Mouse (Mus musculus): ENCODE data around the gene Slc35b1.

Slc35b1 gene

GRCm38 (mm10) chr11:95384319-95384972 is at the start of gene Slc35b1:
Slc35b1 (plus strand) TSS chr11:95384692.
- peak; percentile 95 for DNase-seq

GRCm38 (mm10) chr11:95336568-95337128 is 47.8 kb upstream of the Slc35b1 start, which contains the start of gene Fam117a:
Fam117a (plus strand) TSS chr11:95337018.
- peak; percentile 76 for DNase-seq

- DNase-seq, result peak; percentile 39
These were observed 47.2 kb upstream of the Slc35b1 start for GRCm38 (mm10) chr11:95337129-95337813.

- DNase-seq, result no peak
These were observed 46.6 kb upstream of the Slc35b1 start for GRCm38 (mm10) chr11:95337846-95338342.

- DNase-seq, result no peak
These were observed 44.9 kb upstream of the Slc35b1 start for GRCm38 (mm10) chr11:95339471-95340021.

- no peak for DNase-seq
These were observed 44.2 kb upstream of the Slc35b1 start for GRCm38 (mm10) chr11:95340259-95340658.

GRCm38 (mm10) chr11:95340664-95341063 is 43.8 kb upstream of the Slc35b1 start:
- DNase-seq, result no peak

- peak; percentile 38 for DNase-seq
These were observed 41.3 kb upstream of the Slc35b1 start for GRCm38 (mm10) chr11:95343180-95343579.

GRCm38 (mm10) chr11:95344181-95344580 is 40.3 kb upstream of the Slc35b1 start:
- no peak for DNase-seq

GRCm38 (mm10) chr11:95350289-95350688 is 34.2 kb upstream of the Slc35b1 start:
- no peak for DNase-seq

GRCm38 (mm10) chr11:95350960-95351359 is 33.5 kb upstream of the Slc35b1 start:
- DNase-seq, result no peak

GRCm38 (mm10) chr11:95352686-95353085 is 31.8 kb upstream of the Slc35b1 start:
- DNase-seq, result no peak

- DNase-seq, result no peak
These were observed 31.3 kb upstream of the Slc35b1 start for GRCm38 (mm10) chr11:95353226-95353625.

- no peak for DNase-seq
These were observed 30.1 kb upstream of the Slc35b1 start for GRCm38 (mm10) chr11:95354228-95354944.

- no peak for DNase-seq
These were observed 29.4 kb upstream of the Slc35b1 start for GRCm38 (mm10) chr11:95354945-95355660.

- no peak for DNase-seq
These were observed 28.9 kb upstream of the Slc35b1 start for GRCm38 (mm10) chr11:95355661-95356011.

GRCm38 (mm10) chr11:95356039-95356438 is 28.5 kb upstream of the Slc35b1 start:
- no peak for DNase-seq

- DNase-seq, result no peak
These were observed 27.8 kb upstream of the Slc35b1 start for GRCm38 (mm10) chr11:95356469-95357273.

- DNase-seq, result no peak
These were observed 26.2 kb upstream of the Slc35b1 start for GRCm38 (mm10) chr11:95358263-95358662.

- no peak for DNase-seq
These were observed 20.1 kb upstream of the Slc35b1 start for GRCm38 (mm10) chr11:95364388-95364787.

GRCm38 (mm10) chr11:95365596-95365995 is 18.9 kb upstream of the Slc35b1 start:
- peak; percentile 71 for DNase-seq

Data from right cerebral cortex, adult 18-20 months (tissue).